Mouse (Mus musculus) urinary bladder, adult 2 months (tissue): ENCODE data around the gene Ankrd54. TPM values are rescaled to one million over a fixed set of nuclear protein-coding genes. Genes with fewer than 3 reads are reported as not detected.
"Not testable (repeated sequence)": the region's sequence is repeated elsewhere in the genome, so short reads cannot be mapped to it uniquely, and the experiment has no call there.

Source experiments
- DNase-seq: peaks from one replicate; pipeline ENCODE4 v3.0.0; 2022; ENCODE audit warnings: low spot score
- polyA plus RNA-seq: library from polyadenylated mRNA; depleted of rRNA; stranded (reverse); fragments of >200 nt; gene quantifications from 2 replicates; pipeline ENCODE4 v1.2.3, GENCODE M21; 2012

Gene Ankrd54
- polyA plus RNA-seq, 1 experiment, result 26.0 TPM

DNA sequence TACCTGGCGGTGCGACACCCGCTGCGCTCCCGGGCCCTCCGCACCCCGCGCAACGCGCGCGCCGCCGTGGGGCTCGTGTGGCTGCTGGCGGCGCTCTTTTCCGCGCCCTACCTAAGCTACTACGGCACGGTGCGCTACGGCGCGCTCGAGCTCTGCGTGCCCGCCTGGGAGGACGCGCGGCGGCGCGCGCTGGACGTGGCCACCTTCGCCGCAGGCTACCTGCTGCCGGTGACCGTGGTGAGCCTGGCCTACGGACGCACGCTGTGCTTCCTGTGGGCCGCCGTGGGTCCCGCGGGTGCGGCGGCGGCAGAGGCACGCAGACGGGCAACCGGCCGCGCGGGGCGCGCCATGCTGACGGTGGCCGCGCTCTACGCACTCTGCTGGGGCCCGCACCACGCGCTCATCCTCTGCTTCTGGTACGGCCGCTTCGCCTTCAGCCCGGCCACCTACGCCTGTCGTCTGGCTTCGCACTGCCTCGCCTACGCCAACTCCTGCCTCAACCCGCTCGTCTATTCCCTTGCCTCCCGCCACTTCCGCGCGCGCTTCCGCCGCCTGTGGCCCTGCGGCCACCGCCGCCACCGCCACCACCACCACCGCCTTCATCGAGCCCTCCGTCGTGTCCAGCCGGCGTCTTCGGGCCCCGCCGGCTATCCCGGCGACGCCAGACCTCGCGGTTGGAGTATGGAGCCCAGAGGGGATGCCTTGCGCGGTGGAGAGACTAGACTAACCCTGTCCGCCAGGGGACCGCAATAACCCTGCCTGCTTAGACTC lies 19.8 kb downstream of the Ankrd54 start:
- no peak for DNase-seq

DNA sequence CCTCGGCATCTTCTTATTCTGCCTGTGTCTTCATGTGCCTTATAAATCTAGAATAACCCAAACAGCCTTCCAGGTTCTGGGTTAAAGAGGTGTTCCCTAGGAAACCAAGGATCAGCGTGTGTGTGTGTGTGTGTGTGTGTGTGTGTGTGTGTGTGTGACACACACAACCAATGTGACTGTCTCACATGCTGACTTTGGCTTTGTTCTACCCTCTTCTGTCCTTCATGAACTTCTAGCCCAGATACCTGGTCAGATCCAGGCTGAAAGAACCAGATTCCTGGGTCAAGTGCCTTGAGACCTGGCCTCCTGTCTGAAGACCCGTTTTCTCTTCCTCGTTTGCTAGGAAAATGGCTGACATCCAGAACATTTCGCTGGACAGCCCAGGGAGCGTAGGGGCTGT lies 21.1 kb downstream of the Ankrd54 start, which contains the start of gene Galr3:
Galr3 (plus strand) TSS at position 301 of the 400 bp plus-strand sequence.
- DNase-seq, result no peak

DNA sequence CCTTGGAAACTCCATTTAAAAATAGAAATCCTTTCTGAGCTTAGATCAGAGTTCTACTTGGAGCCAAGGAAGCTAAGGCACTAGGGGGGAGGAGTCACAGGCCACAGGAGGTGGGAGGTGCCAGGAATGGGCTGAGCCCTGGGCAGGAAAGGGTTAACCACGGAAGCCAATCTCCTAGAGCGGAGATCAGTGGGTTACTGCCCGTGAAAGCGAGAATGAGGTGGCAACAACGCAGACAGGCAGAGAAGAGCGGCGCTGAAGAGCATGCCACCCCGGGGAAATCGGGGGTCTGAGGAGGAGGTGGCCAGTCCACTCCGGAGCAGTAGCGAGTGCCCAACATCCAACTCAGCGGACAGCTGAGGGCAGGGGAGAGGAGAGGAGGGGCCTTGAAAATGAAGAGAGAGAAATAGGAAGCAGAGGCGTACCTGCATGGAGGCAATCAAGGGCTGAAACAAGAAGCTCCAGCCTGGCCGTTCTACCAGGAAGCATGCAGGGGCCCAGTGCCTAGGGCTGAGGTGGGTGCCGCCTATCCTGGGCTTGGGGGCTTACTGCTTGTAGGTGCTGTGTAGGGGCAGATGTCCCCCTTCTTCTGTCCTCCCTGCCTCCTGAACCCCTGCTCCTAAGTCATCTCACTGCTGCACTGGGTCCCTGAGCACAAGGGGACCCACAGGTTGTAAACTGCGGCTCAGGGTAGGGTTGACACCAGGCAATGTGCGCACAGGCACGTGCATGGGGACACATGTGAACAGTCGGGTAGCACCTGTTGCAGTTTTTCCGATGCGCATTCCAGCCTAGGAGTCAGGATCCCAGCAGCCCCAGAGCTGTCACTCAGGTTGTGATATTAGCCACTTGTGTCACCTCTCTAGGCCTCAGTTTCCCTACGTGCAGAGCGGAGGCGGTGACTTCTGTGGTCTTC lies 21.9 kb downstream of the Ankrd54 start:
- no peak for DNase-seq

- DNase-seq, result peak; percentile 51
Observed at GRCm38 (mm10) chr15:79038853-79039252, 23.8 kb downstream of the Ankrd54 start.

DNA sequence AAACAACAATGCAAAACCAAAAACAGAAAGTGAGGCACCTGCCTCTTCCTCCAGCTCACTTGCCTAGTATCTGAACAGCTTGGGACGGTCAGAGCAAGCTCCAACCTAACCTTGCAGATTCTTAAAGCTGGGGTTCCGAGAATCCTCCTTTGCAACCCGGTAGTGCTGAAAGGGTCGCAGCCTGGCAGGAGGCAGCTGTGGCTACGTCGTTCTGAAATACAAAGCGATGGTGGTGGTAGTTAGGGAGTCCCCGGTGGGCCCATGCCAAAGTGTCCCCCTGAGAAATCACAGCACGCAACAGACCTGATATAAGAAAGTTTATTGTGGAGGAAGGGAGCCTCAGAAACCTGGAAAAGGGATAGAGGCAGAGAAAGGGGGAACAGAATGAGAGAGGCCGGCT lies 24.4 kb downstream of the Ankrd54 start:
- no peak for DNase-seq

- peak; percentile 62 for DNase-seq
Observed at GRCm38 (mm10) chr15:79037913-79038328, 24.8 kb downstream of the Ankrd54 start.

DNA sequence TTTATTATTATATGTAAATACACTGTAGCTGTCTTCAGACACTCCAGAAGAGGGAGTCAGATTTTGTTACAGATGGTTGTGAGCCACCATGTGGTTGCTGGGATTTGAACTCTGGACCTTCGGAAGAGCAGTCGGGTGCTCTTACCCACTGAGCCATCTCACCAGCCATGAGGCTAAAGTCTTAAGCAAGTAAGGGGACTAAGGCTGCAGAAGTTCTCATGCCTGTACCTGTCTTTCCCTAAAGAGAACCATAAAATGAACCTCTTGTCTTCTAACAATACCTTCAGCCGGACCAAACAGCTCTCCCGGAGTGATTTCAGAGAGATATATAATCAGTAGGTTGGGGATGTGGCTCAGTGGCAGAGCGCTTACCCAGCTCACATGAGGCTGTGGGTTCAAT lies 30.8 kb downstream of the Ankrd54 start:
- DNase-seq, result not testable (repeated sequence)

DNA sequence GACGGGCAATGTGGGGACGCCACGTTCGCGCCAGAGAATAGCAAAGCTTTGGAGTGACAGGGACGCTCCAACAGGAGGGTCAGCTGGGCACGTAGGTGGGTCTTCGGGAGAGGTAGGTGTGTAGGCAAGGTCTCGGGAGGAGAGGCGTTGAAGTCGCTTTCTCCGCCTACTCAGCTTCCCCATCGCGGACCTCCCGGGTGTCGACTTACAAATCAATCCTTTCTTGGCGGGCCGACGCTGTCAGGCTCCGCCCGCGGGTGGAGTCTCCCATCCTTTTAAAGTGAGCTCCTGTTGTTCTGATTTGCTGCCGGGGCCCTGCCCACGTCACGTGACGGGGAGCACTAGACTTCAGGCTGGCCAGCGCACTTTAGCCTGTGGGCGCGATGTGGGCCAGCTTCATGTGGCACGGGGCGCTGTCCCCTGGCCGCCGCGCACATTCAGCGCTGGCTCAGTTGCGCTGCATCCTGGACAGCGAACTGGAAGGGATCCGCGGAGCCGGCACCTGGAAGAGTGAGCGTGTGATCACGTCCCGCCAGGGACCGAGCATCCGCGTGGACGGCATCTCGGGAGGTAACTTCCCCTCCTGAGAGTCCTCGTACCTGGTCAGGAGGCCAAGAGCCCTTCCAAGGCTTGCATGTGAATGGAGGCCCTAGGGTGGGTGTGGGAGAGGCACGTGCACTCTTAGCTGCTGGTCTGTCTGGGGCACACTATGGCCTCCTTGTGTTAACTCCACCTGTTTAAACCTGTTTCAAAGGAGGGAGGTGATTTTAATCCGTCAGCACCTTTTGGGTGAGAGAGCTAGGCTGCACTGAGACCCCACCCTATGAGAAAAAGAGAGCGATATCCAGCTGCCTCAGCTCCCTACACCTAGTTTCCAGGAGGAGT lies 31.9 kb downstream of the Ankrd54 start:
- peak; percentile 71 for DNase-seq

DNA sequence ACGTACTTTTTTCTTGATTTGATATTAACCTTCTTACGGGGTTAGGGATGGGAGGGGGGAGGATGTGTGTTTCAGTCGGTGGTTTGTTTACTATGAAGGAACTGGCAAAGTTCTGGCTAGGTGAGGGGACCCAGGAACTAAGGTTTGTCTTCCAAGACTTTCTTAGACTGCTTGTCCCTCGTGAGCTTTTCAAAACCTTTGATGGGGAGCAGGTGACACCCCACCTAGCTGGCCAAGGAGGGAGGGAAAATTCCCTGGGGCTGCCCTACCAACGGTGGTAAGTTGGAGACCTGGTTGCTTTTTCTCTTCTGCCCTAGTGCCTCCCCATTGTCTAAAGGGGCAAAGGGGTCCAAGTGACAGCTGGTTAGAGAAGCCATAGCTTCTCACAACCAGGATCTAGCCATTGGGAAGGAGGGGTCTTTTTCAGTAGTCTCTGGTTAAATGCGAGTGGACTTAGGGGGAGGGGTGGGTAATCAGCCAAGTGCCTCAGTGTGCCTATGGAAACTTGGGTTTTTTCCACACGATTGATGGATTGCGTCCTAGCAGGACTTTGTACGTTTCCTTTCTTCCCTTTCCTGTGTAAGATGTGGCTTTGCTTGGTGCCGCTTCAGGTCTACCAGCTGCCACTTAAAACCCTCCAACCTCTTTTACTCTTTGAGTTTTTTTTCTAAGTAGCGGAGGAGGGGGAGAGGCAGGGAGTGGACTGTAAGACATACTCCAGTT lies 33.0 kb downstream of the Ankrd54 start:
- no peak for DNase-seq

DNA sequence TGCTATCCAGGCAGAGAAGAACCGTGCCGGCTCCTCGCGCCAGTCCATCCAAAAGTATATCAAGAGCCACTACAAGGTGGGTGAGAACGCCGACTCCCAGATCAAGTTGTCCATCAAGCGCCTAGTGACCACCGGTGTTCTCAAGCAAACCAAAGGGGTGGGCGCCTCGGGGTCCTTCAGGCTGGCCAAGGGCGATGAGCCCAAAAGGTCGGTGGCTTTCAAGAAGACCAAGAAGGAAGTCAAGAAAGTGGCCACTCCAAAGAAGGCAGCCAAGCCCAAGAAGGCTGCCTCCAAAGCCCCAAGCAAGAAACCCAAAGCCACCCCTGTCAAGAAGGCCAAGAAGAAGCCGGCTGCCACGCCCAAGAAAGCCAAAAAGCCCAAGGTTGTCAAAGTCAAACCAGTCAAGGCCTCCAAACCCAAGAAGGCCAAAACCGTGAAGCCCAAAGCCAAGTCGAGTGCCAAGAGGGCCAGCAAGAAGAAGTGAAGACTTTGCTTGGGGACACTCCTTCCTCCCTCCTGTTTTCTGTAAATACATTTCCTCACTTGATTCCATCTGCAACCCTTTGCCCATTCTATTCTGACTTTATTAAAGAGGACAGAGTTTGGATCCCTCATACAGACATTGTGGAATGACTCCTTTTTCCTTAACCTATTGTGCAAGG lies 33.7 kb downstream of the Ankrd54 start:
- DNase-seq, result no peak

- peak; percentile 98 for DNase-seq
Observed at GRCm38 (mm10) chr15:79028237-79028738, 34.4 kb downstream of the Ankrd54 start, which contains the start of gene H1f0. H1f0 (plus strand) TSS chr15:79028450.

- no peak for DNase-seq
Observed at GRCm38 (mm10) chr15:79027291-79028205, 35.1 kb downstream of the Ankrd54 start.

GRCm38 (mm10) chr15:79026511-79027290 lies 36.0 kb downstream of the Ankrd54 start:
- DNase-seq, result no peak

- DNase-seq, result no peak
Observed at GRCm38 (mm10) chr15:79025687-79026308, 36.9 kb downstream of the Ankrd54 start.

DNA sequence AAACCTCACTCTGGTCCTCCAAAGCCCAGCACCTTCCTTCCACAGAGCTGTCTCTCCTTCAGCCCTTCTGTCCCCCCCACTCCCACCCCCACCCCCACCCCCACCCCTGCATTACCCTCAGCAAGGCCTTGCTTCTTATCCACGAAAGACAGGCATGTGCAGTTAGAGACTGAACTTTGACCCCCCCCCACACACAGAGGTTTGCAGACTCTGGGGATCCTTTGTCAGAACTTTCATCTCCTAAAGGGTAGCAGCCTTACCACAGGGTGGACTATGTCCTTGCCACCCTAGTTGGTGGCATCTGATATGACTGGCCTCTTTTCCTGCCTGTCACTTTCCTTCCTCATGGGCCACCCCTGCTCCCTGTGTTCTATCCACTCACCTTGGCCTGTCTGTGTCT lies 39.3 kb downstream of the Ankrd54 start:
- no peak for DNase-seq

DNA sequence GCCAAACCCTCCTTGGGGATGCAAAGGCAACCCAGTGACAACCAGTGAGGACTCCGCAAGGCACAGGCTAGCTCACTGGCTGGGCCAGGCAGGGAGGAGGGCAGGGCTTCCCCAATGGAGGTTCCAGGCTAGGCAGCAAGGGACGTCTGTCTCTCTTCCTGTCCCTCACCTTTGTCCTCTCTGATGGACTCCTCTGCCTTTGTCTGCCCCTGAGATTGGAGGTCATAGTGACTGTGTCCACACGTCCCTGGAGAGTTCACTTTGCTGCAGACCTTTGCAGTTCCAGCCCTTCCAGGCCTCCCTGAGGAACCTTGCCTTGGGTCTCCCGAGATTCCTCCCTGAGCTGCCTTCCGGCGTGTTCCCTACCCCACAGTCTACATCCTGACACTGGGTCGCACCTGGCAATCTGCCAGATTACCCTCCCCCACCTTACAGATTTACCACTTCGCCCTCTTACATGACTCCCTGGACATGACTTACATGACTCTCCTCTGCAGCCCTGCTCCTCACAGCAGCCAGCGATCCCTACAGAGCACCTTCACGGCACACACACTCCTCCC lies 39.9 kb downstream of the Ankrd54 start:
- DNase-seq, result no peak

DNA sequence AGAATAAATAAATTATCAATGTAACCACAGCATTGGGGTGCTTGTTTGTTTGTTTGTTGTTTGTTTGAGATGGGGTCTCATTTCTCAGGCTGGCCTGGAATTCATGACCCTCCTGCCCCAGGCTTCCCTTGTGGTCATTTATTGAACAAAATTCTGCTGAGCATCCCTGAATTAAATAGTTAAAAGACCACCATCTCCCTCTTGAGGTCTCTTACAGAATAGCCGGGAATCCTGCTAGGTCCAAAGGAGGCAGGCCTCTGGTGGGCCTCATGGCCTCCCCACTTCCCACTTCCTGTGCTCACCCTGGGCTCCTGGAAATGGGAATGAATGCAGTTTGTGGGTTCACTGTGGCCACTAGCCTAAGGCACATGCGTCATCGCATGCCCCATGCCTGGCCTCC lies 43.8 kb downstream of the Ankrd54 start:
- DNase-seq, result no peak
